Mouse (Mus musculus): Measurements from ENCODE around the gene Lamb1. TPM values are rescaled to one million over a fixed set of nuclear protein-coding genes. Genes with fewer than 3 reads are reported as not detected.
A peak's percentile ranks its signal among the peaks of the same experiment; 100 is the strongest.

Lamb1 gene
- 133 and 138 TPM in 2 replicates for total RNA-seq (2021)
- long read RNA-seq, full-length matches to known transcripts, result 19 of 98 reads
- long read RNA-seq, partial matches to known transcripts, result 72 of 98 reads
- long read RNA-seq, other reads (novel, unspliced or antisense), result 7 of 98 reads

GRCm38 (mm10) chr12:31265005-31265721 lies at the start of gene Lamb1:
Gene Lamb1 (plus strand): TSS chr12:31265234.
- peak; percentile 87 for DNase-seq

- no peak for DNase-seq
Observed at GRCm38 (mm10) chr12:31217232-31217631, 47.8 kb upstream of the Lamb1 start.

- no peak for DNase-seq
Observed at GRCm38 (mm10) chr12:31218774-31219173, 46.3 kb upstream of the Lamb1 start.

- DNase-seq, result no peak
Observed at GRCm38 (mm10) chr12:31221522-31221921, 43.5 kb upstream of the Lamb1 start.

- no peak for DNase-seq
Observed at GRCm38 (mm10) chr12:31222282-31222681, 42.8 kb upstream of the Lamb1 start.

GRCm38 (mm10) chr12:31222741-31223140 lies 42.3 kb upstream of the Lamb1 start:
- no peak for DNase-seq

GRCm38 (mm10) chr12:31225451-31225850 lies 39.6 kb upstream of the Lamb1 start:
- DNase-seq, result no peak

- no peak for DNase-seq
Observed at GRCm38 (mm10) chr12:31227167-31227566, 37.9 kb upstream of the Lamb1 start.

- no peak for DNase-seq
Observed at GRCm38 (mm10) chr12:31228878-31229277, 36.2 kb upstream of the Lamb1 start.

- no peak for DNase-seq
Observed at GRCm38 (mm10) chr12:31232635-31233034, 32.4 kb upstream of the Lamb1 start.

- no peak for DNase-seq
Observed at GRCm38 (mm10) chr12:31235018-31235417, 30.0 kb upstream of the Lamb1 start.

- peak; percentile 17 for DNase-seq
Observed at GRCm38 (mm10) chr12:31236861-31237595, 28.0 kb upstream of the Lamb1 start.

GRCm38 (mm10) chr12:31239031-31239583 lies 25.9 kb upstream of the Lamb1 start:
- no peak for DNase-seq

GRCm38 (mm10) chr12:31239798-31240197 lies 25.2 kb upstream of the Lamb1 start:
- no peak for DNase-seq

- DNase-seq, result no peak
Observed at GRCm38 (mm10) chr12:31240470-31240869, 24.6 kb upstream of the Lamb1 start, which contains the start of gene Gm6993. Gene Gm6993 (plus strand): TSS chr12:31240770.

GRCm38 (mm10) chr12:31241595-31242342 lies 23.3 kb upstream of the Lamb1 start:
- DNase-seq, result no peak

GRCm38 (mm10) chr12:31244001-31244400 lies 21.0 kb upstream of the Lamb1 start:
- DNase-seq, result no peak

- no peak for DNase-seq
Observed at GRCm38 (mm10) chr12:31244691-31245090, 20.3 kb upstream of the Lamb1 start.

GRCm38 (mm10) chr12:31246153-31246552 lies 18.9 kb upstream of the Lamb1 start:
- no peak for DNase-seq

- DNase-seq, result no peak
Observed at GRCm38 (mm10) chr12:31246615-31247014, 18.4 kb upstream of the Lamb1 start.

- no peak for DNase-seq
Observed at GRCm38 (mm10) chr12:31248165-31248564, 16.9 kb upstream of the Lamb1 start.

- DNase-seq, result no peak
Observed at GRCm38 (mm10) chr12:31248681-31249080, 16.4 kb upstream of the Lamb1 start.

Measured in adrenal gland, postnatal 25 days (tissue).